Mouse (Mus musculus): ENCODE measurements at regions not wholly inside any gene's neighbourhood (a gene's known extent, or its start where the extent isn't known, plus 50 kb on each side); places are given as distances from the start of the nearest gene placed in this dataset.

DNA sequence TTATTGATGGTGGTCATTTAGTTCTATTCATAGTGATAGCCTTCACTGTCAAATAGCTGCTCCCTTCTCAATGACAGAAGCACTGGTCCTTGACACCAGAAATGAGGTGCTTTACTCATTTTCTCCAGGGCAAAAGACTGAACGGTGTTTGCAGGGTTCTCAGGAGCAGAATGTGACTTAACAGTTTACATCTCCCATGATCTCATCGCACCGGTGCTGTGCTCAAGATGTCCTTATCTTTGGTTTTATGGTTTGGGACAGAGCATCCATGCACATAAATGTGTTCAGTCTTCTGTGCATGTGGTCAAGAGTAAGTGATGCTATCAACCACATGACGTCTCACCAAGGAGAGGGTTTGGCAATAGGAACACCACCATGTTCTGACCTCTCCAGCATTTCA lies 78.1 kb upstream of the Pdc start:
- TF ChIP-seq POLR2A (IDR thresholded peaks at IDR 0.05; ENCODE audit: insufficient read depth, low read depth, low read length) (no peak), CTCF (IDR thresholded peaks at IDR 0.05) (no peak)
